Mouse (Mus musculus) kidney, embryonic 14.5 days (tissue): ENCODE data around the gene Dpy19l3. TPM values are rescaled to one million over a fixed set of nuclear protein-coding genes. Genes with fewer than 3 reads are reported as not detected.

ENCODE experiments used
- ATAC-seq: fragments of 200-750 bp; cut with Nextera tagmentation; 2 replicates; pipeline ENCODE4 v1.8.0; 2017; ENCODE audit warnings: moderate number of reproducible peaks, mild to moderate bottlenecking, moderate TSS enrichment, moderate library complexity; ENCODE audit not compliant: low FRiP score, low TSS enrichment
- H3K27ac ChIP-seq: fragments of 300-500 bp; sonication (generic); 2 replicates; pipeline ENCODE4 v1.5.1; 2014; ENCODE audit warnings: low read depth, mild to moderate bottlenecking, low read length, moderate library complexity, mixed read lengths
- H3K27me3 ChIP-seq: fragments of 300-500 bp; sonication (generic); 2 replicates; pipeline ENCODE4 v1.6.1; 2014; ENCODE audit warnings: mild to moderate bottlenecking, low read length; ENCODE audit not compliant: control insufficient read depth, insufficient read depth
- H3K36me3 ChIP-seq: fragments of 300-500 bp; sonication (generic); 2 replicates; pipeline ENCODE4 v1.6.1; 2014; ENCODE audit warnings: low read length, mixed read lengths; ENCODE audit not compliant: control insufficient read depth, insufficient read depth
- H3K4me1 ChIP-seq: fragments of 300-500 bp; sonication (generic); 2 replicates; pipeline ENCODE4 v1.6.1; 2014; ENCODE audit warnings: low read length, mixed read lengths; ENCODE audit not compliant: control insufficient read depth, insufficient read depth
- H3K4me2 ChIP-seq: fragments of 300-500 bp; sonication (generic); replicated peaks from 2 replicates; pipeline ENCODE4 v1.6.1; 2014; ENCODE audit warnings: low read depth, mild to moderate bottlenecking, low read length
- H3K4me3 ChIP-seq: fragments of 300-500 bp; sonication (generic); 2 replicates; pipeline ENCODE4 v1.5.1; 2014; ENCODE audit warnings: mild to moderate bottlenecking, low read length
- H3K9ac ChIP-seq: fragments of 300-500 bp; sonication (generic); 2 replicates; pipeline ENCODE4 v1.6.1; 2014; ENCODE audit warnings: low read depth, mild to moderate bottlenecking, low read length, moderate library complexity
- H3K9me3 ChIP-seq: fragments of 300-500 bp; sonication (generic); 2 replicates; pipeline ENCODE4 v1.6.1; 2016; ENCODE audit warnings: low read length; ENCODE audit not compliant: control insufficient read depth
- WGBS: fragments of 180-500 bp; shearing (Covaris S2); extraction: QIAGEN DNeasy Blood & Tissue Kit; methylation state at CpG from one replicate; pipeline ENCODE4 v1.1.7; 2014; 5-methylcytosine and 5-hydroxymethylcytosine counted together
- polyA plus RNA-seq: library from polyadenylated mRNA; unstranded; fragments of >200 nt; fragmentation: Nextera tagmentation; extraction: Ambion mirVana; gene quantifications from 2 replicates; pipeline ENCODE4 v1.2.1, GENCODE M21; 2014

Dpy19l3 gene
- polyA plus RNA-seq, 1 experiment from 2014 or later = 41.3 TPM

DNA sequence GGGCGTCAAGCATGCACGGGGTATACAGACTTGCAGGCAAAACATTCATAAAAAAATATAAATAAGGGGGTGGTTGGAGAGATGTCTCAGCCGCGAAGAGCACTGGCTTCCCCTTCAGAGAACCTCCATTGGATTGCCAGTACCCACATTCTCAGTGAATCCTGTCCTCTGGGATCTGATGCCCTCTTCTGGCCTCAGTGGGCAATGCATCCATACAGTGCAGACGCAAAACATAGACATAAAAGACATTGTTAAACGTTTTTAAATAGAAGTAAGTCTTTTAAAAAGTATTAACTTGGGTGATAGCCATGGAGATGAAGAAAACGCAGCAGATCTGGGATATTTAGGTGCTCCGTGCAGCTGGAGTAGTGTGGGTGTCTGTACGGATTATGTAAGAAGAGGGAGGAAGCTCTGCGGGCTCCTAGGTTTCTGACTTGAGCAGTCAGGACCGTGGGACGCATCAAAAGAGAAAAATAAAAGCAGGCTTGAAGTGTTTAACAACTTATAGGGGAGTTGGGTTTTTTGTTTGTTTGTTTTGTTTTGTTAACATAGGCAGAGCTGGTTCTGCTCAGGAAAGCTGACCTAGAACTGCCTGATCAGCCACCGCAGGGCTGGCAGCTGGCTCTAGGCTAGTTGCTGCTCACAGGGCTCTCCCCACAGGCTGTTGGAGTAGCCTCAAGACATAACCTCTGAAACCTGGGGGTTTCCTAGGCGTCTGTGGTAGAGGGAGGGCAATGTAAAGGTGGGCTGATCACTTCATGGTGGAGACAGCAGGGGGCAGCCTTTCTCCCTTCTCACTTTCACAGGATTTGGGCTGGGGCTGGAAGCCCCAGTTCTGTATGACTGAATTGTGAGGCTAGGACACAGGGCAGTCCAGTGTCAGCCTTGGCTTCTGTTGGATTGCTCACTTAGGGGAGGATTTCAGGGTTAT, 2.5 kb upstream of the Dpy19l3 start:
- Histone ChIP-seq H3K4me3 (no peak overlapping the region), H3K9ac (no peak overlapping the region), H3K36me3 (no peaks in the 10 kb centered on the region), H3K9me3 (no peaks in the 10 kb centered on the region), H3K27ac (no peak overlapping the region), H3K4me2 (no peak overlapping the region), H3K27me3 (no peaks in the 10 kb centered on the region), H3K4me1 (peaks cover 8% of the 10 kb centered on the region)
- 41% methylated on average over 14 of the region's 14 CpGs for WGBS
- ATAC-seq = no peak

- Histone ChIP-seq H3K9ac (peak overlapping the region; percentile 57; the same call in 1 of the 2 replicates), H3K9me3 (no peaks in the 10 kb centered on the region), H3K4me3 (peak overlapping the region; percentile 68), H3K4me2 (peak overlapping the region; percentile 93), H3K36me3 (peaks cover 5% of the 10 kb centered on the region), H3K27me3 (no peaks in the 10 kb centered on the region), H3K4me1 (peaks cover 8% of the 10 kb centered on the region), H3K27ac (no peak overlapping the region)
- WGBS = 71% methylated on average over 4 of the region's 4 CpGs
- ATAC-seq = no peak
Measured at GRCm38 (mm10) chr7:35754886-35755168, 573 bp upstream of the Dpy19l3 start.

- Histone ChIP-seq H3K27ac (0 out of 2 replicates have a peak overlapping the region, but pooled peaks have one; percentile 47), H3K27me3 (no peaks in the 10 kb centered on the region), H3K9me3 (no peaks in the 10 kb centered on the region), H3K4me2 (peak overlapping the region; percentile 93), H3K36me3 (peaks cover 19% of the 10 kb centered on the region), H3K9ac (peak overlapping the region; percentile 57), H3K4me1 (peaks cover 8% of the 10 kb centered on the region), H3K4me3 (peak overlapping the region; percentile 68)
- WGBS = 7% methylated on average over 14 of the region's 15 CpGs
- ATAC-seq = peak; percentile 9; the same call in 1 of the 2 replicates
Measured at GRCm38 (mm10) chr7:35753319-35754032, 778 bp downstream of the Dpy19l3 start.

GRCm38 (mm10) chr7:35750873-35751272, 3.4 kb downstream of the Dpy19l3 start:
- peaks cover 27% of the 10 kb centered on the region for H3K36me3 ChIP-seq
- H3K27ac ChIP-seq = no peak overlapping the region
- no peak overlapping the region for H3K4me3 ChIP-seq
- H3K4me1 ChIP-seq = peaks cover 8% of the 10 kb centered on the region
- no peak overlapping the region for H3K4me2 ChIP-seq
- no peak overlapping the region for H3K9ac ChIP-seq
- WGBS = 95% methylated on average over 9 of the region's 9 CpGs
- no peak for ATAC-seq
- no peaks in the 10 kb centered on the region for H3K9me3 ChIP-seq
- H3K27me3 ChIP-seq = no peaks in the 10 kb centered on the region

GRCm38 (mm10) chr7:35747397-35747964, 6.8 kb downstream of the Dpy19l3 start:
- WGBS = 55% methylated on average over 14 of the region's 14 CpGs
- ATAC-seq = peak; percentile 70
- H3K9ac ChIP-seq = no peak overlapping the region
- no peaks in the 10 kb centered on the region for H3K4me1 ChIP-seq
- H3K27me3 ChIP-seq = no peaks in the 10 kb centered on the region
- no peak overlapping the region for H3K4me2 ChIP-seq
- peaks cover 30% of the 10 kb centered on the region for H3K36me3 ChIP-seq
- no peaks in the 10 kb centered on the region for H3K9me3 ChIP-seq
- H3K27ac ChIP-seq = no peak overlapping the region
- H3K4me3 ChIP-seq = no peak overlapping the region

DNA sequence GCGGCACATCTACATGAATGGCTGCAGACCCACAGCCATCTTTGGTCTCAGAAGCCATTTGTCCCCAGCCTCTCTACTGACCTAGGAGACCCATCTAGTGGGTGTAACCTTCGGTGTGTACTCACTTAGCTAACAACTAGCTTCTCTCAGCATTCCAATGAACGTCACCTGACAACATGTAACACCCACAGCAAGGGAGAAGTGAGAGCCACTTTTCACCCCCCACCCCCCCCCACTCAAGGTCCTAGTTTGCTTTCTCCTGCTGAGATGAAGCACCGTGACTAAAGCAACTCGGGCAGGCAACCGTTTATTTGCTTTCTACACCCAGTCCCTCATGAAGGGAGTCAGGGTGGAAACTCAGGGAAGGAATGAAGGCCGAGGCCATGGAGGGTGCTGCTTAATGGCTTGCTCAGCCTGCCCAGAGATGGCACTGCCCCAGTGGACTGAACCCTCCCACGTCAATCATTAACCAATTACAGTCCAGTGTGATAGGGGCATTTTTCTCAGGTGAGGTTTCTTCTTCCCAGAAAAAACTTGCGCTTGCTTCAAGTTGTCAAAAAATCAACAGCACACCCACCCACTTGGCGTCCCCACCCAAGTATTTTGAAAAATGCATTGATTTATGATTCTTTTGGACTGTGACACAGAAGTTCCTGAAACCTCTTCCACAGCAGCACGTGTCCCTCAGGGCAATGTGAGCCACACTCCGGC, 7.4 kb downstream of the Dpy19l3 start:
- no peaks in the 10 kb centered on the region for H3K27me3 ChIP-seq
- H3K4me2 ChIP-seq = no peak overlapping the region
- H3K9me3 ChIP-seq = no peaks in the 10 kb centered on the region
- no peak; the same call in 1 of the 2 replicates for ATAC-seq
- WGBS = 82% methylated on average over 12 of the region's 12 CpGs
- peaks cover 30% of the 10 kb centered on the region for H3K36me3 ChIP-seq
- H3K9ac ChIP-seq = no peak overlapping the region
- no peak overlapping the region for H3K4me3 ChIP-seq
- H3K4me1 ChIP-seq = no peaks in the 10 kb centered on the region
- no peak overlapping the region for H3K27ac ChIP-seq

DNA sequence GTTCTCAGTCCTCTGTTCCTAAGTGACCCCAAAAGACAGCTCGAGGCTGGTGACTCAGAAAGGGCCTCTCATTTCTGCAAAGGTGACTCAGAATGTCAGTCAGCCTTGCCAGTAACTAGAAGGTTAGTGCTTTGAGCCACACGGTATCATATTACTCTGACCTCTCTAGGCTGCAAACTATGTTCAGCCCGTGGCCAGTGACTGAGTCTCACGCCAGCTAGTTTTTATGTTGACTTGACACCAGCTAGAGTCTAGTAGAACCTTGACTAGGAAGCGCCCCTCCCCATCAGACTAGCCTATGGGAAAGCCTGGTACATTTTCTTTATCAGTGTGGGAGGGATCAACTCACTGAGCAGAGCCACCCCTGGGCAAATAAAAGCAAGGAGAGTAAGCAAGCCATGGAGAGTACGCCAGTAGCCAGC, 9.0 kb downstream of the Dpy19l3 start:
- Histone ChIP-seq H3K27ac (no peak overlapping the region), H3K27me3 (no peaks in the 10 kb centered on the region), H3K4me3 (no peak overlapping the region), H3K4me2 (no peak overlapping the region), H3K36me3 (peaks cover 27% of the 10 kb centered on the region), H3K9me3 (no peaks in the 10 kb centered on the region), H3K4me1 (no peaks in the 10 kb centered on the region), H3K9ac (no peak overlapping the region)
- 57% methylated on average over 6 of the region's 6 CpGs for WGBS
- ATAC-seq = no peak

- ATAC-seq = no peak
- WGBS = 94% methylated on average over 9 of the region's 9 CpGs
- H3K9me3 ChIP-seq = no peaks in the 10 kb centered on the region
- H3K27ac ChIP-seq = no peak overlapping the region
- H3K4me1 ChIP-seq = no peaks in the 10 kb centered on the region
- H3K9ac ChIP-seq = no peak overlapping the region
- no peaks in the 10 kb centered on the region for H3K27me3 ChIP-seq
- H3K4me3 ChIP-seq = no peak overlapping the region
- H3K4me2 ChIP-seq = no peak overlapping the region
- H3K36me3 ChIP-seq = peaks cover 24% of the 10 kb centered on the region
Measured at GRCm38 (mm10) chr7:35744771-35745170, 9.5 kb downstream of the Dpy19l3 start.
